Mouse (Mus musculus): Measurements from ENCODE around the gene Def6. TPM values are rescaled to one million over a fixed set of nuclear protein-coding genes. Genes with fewer than 3 reads are reported as not detected.
A peak's percentile ranks its signal among the peaks of the same experiment; 100 is the strongest.

Def6 gene
- total RNA-seq (2021) = 1 to 10 TPM; 2.4 to 2.8 TPM

GRCm38 (mm10) chr17:28207591-28208313, at the start of gene Def6:
TSS of gene Def6 (plus strand) at chr17:28207778.
- intact Hi-C loops (cut with DNase I) = loop anchor here (2.0 to 5.0 kb wide), 3 partner anchors 15 to 160 kb away; partner anchors contain the start of gene Tulp1
- peak; percentile 73 for DNase-seq (ENCODE audit: low spot score)

GRCm38 (mm10) chr17:28160361-28160760, 47.2 kb upstream of the Def6 start:
- intact Hi-C loops (cut with DNase I) = loop anchor here (5.0 kb wide), 2 partner anchors 173 to 253 kb away; partner anchors contain the start of genes Anks1 and Taf11
- DNase-seq (ENCODE audit: low spot score) = no peak

GRCm38 (mm10) chr17:28161310-28161881, 46.2 kb upstream of the Def6 start:
- intact Hi-C loops (cut with DNase I) = loop anchor here (5.0 kb wide), 2 partner anchors 174 to 254 kb away; partner anchors contain the start of genes Anks1 and Taf11

GRCm38 (mm10) chr17:28163666-28164065, 43.9 kb upstream of the Def6 start:
- peak; percentile 42 for DNase-seq (ENCODE audit: low spot score)
- intact Hi-C loops (cut with DNase I) = loop anchor here (1.0 to 5.0 kb wide), 3 partner anchors 78 to 256 kb away; partner anchors contain the start of genes Anks1 and Taf11

More at GRCm38 (mm10) chr17:28161310-28161881, 46.2 kb upstream of the Def6 start:
- no peak for DNase-seq (ENCODE audit: low spot score)

- intact Hi-C loops (cut with DNase I) = no loop called here
- no peak for DNase-seq (ENCODE audit: low spot score)
Measured at GRCm38 (mm10) chr17:28170460-28171305, 36.9 kb upstream of the Def6 start.

- DNase-seq (ENCODE audit: low spot score) = no peak
- intact Hi-C loops (cut with DNase I) = no loop called here
Measured at GRCm38 (mm10) chr17:28172690-28173089, 34.9 kb upstream of the Def6 start.

GRCm38 (mm10) chr17:28176775-28177539, 30.6 kb upstream of the Def6 start, which contains the start of gene Zfp523:
TSS of gene Zfp523 (plus strand) at chr17:28177129.
- peak; percentile 85 for DNase-seq (ENCODE audit: low spot score)
- intact Hi-C loops (cut with DNase I) = no loop called here

- DNase-seq (ENCODE audit: low spot score) = no peak
- intact Hi-C loops (cut with DNase I) = no loop called here
Measured at GRCm38 (mm10) chr17:28177540-28178046, 30.0 kb upstream of the Def6 start.

GRCm38 (mm10) chr17:28180331-28180730, 27.2 kb upstream of the Def6 start:
- peak; percentile 24 for DNase-seq (ENCODE audit: low spot score)
- intact Hi-C loops (cut with DNase I) = no loop called here

- intact Hi-C loops (cut with DNase I) = no loop called here
- DNase-seq (ENCODE audit: low spot score) = no peak
Measured at GRCm38 (mm10) chr17:28180783-28181544, 26.6 kb upstream of the Def6 start.

GRCm38 (mm10) chr17:28184971-28185638, 22.5 kb upstream of the Def6 start:
- DNase-seq (ENCODE audit: low spot score) = no peak
- intact Hi-C loops (cut with DNase I) = no loop called here

GRCm38 (mm10) chr17:28188313-28188712, 19.3 kb upstream of the Def6 start:
- intact Hi-C loops (cut with DNase I) = no loop called here
- no peak for DNase-seq (ENCODE audit: low spot score)

- no peak for DNase-seq (ENCODE audit: low spot score)
- intact Hi-C loops (cut with DNase I) = no loop called here
Measured at GRCm38 (mm10) chr17:28192754-28193153, 14.8 kb upstream of the Def6 start.

GRCm38 (mm10) chr17:28193559-28193958, 14.0 kb upstream of the Def6 start:
- DNase-seq (ENCODE audit: low spot score) = no peak
- intact Hi-C loops (cut with DNase I) = no loop called here

- DNase-seq (ENCODE audit: low spot score) = no peak
- intact Hi-C loops (cut with DNase I) = no loop called here
Measured at GRCm38 (mm10) chr17:28195033-28195432, 12.5 kb upstream of the Def6 start.

- intact Hi-C loops (cut with DNase I) = no loop called here
- DNase-seq (ENCODE audit: low spot score) = no peak
Measured at GRCm38 (mm10) chr17:28197646-28198045, 9.9 kb upstream of the Def6 start.

- no peak for DNase-seq (ENCODE audit: low spot score)
Measured at GRCm38 (mm10) chr17:28201982-28202381, 5.6 kb upstream of the Def6 start.

GRCm38 (mm10) chr17:28204052-28204720, 3.4 kb upstream of the Def6 start:
- intact Hi-C loops (cut with DNase I) = no loop called here
- DNase-seq (ENCODE audit: low spot score) = no peak

More at GRCm38 (mm10) chr17:28201982-28202381, 5.6 kb upstream of the Def6 start:
- intact Hi-C loops (cut with DNase I) = no loop called here

All from heart, postnatal 25 days (tissue).